Mouse (Mus musculus): ENCODE data around the gene Iqcn. TPM values are rescaled to one million over a fixed set of nuclear protein-coding genes. Genes with fewer than 3 reads are reported as not detected.
A peak's percentile ranks its signal among the peaks of the same experiment; 100 is the strongest.

Iqcn gene
- total and polyA plus RNA-seq, 3 experiments, result not detected

DNA sequence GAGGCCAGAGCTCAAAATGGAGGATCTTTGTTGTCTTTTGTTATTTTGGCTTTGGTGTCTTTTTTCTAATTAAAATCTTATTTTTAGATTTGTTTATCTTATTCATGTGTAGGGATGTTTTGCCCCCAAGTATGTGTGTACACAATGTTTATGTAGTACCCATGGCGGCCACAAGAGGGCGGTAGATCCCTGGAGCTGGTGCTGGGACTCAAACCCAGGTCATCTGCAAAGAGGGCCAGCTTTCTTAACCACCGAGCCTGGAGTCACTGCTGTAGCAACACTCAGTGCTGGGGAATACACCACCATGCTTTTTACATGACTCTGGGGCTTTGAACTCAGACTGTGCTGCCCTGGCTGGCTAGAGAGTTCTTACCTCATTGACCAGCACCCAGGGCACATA lies 60.1 kb downstream of the Iqcn start:
- TF ChIP-seq NELFE (IDR thresholded peaks at IDR 0.05; ENCODE audit: low read depth, low read length), result no peak
- TF ChIP-seq USF2 (IDR thresholded peaks at IDR 0.05; ENCODE audit: borderline replicate concordance in 1 of 2, insufficient read depth in 1 of 2, low read depth in 1 of 2, low read length in 2 of 2), result no peak
- TF ChIP-seq CHD1 (IDR thresholded peaks at IDR 0.05; ENCODE audit: low read depth, low read length), result no peak
- TF ChIP-seq JUND (IDR thresholded peaks at IDR 0.05; ENCODE audit: low read depth, low read length), result no peak
- no peak for TF ChIP-seq E2F4 (IDR thresholded peaks at IDR 0.05; ENCODE audit: borderline replicate concordance, low read depth, low read length)
- no peak for TF ChIP-seq ZNF384 (IDR thresholded peaks at IDR 0.05; ENCODE audit: low read depth, low read length)
- TF ChIP-seq MEF2A (IDR thresholded peaks at IDR 0.05; ENCODE audit: extremely low read depth, insufficient replicate concordance, low read depth, low read length, poor library complexity, severe bottlenecking), result no peak
- TF ChIP-seq ZMIZ1 (IDR thresholded peaks at IDR 0.05; ENCODE audit: low read depth, low read length), result no peak
- TF ChIP-seq CTCF (IDR thresholded peaks at IDR 0.05 in 2 of 3, conservative IDR thresholded peaks at IDR 0.05 in 1 of 3; ENCODE audit: control insufficient read depth in 1 of 3, insufficient read depth in 1 of 3, low read depth in 2 of 3, low read length in 3 of 3, poor library complexity in 1 of 3, severe bottlenecking in 1 of 3), result peak; percentile 87 to 92 (median 89)
- TF ChIP-seq POLR2AphosphoS5 (IDR thresholded peaks at IDR 0.05; ENCODE audit: borderline replicate concordance, low read depth, low read length), result no peak
- no peak for TF ChIP-seq EP300 (IDR thresholded peaks at IDR 0.05; ENCODE audit: low read depth in 1 of 2, low read length in 2 of 2)
- TF ChIP-seq SMC3 (IDR thresholded peaks at IDR 0.05; ENCODE audit: low read depth, low read length), result peak; percentile 59
- TF ChIP-seq CHD2 (IDR thresholded peaks at IDR 0.05; ENCODE audit: low read length), result no peak
- TF ChIP-seq TAL1 (IDR thresholded peaks at IDR 0.05; ENCODE audit: low read length), result no peak
- TF ChIP-seq SIN3A (IDR thresholded peaks at IDR 0.05; ENCODE audit: low read length), result peak; percentile 59
- no peak for TF ChIP-seq ZKSCAN1 (IDR thresholded peaks at IDR 0.05; ENCODE audit: low read depth, low read length)
- TF ChIP-seq ZC3H11A (IDR thresholded peaks at IDR 0.05; ENCODE audit: low read depth, low read length), result peak; percentile 47
- TF ChIP-seq MYB (IDR thresholded peaks at IDR 0.05; ENCODE audit: low read depth, low read length), result no peak
- TF ChIP-seq GABPA (IDR thresholded peaks at IDR 0.05; ENCODE audit: low read depth, low read length), result no peak
- TF ChIP-seq ELF1 (IDR thresholded peaks at IDR 0.05; ENCODE audit: low read depth, low read length), result no peak
- peak; percentile 72 for TF ChIP-seq RAD21 (IDR thresholded peaks at IDR 0.05; ENCODE audit: low read depth, low read length)
- TF ChIP-seq KAT2A (conservative IDR thresholded peaks at IDR 0.05; ENCODE audit: low read depth, low read length), result no peak
- TF ChIP-seq MAX (IDR thresholded peaks at IDR 0.05; ENCODE audit: low read length), result no peak
- TF ChIP-seq BHLHE40 (IDR thresholded peaks at IDR 0.05; ENCODE audit: borderline replicate concordance, low read depth, low read length), result no peak
- no peak overlapping the region for H3K9ac ChIP-seq (ENCODE audit: control insufficient read depth, low read depth, low read length, poor library complexity, severe bottlenecking)
- DNase-seq (ENCODE audit: low read depth, low spot score), result peak; percentile 76
- H3K4me3 ChIP-seq (ENCODE audit: control insufficient read depth in 1 of 2, insufficient read depth in 1 of 2, low read depth in 2 of 2, low read length in 2 of 2), result no peak overlapping the region
- peak overlapping the region; percentile 18 for H3K27ac ChIP-seq (ENCODE audit: control insufficient read depth, low read depth, low read length)
- no peaks in the 10 kb centered on the region for H3K9me3 ChIP-seq (replicated peaks; ENCODE audit: insufficient read depth, low read length)
- H3K4me1 ChIP-seq (ENCODE audit: control insufficient read depth in 1 of 2, insufficient read depth in 2 of 2, low read length in 2 of 2), result peaks cover 12 to 34% of the 10 kb centered on the region in 2 experiments
- peaks cover 0 to 23% of the 10 kb centered on the region in 2 experiments; a peak in 2 of 4 replicates for H3K36me3 ChIP-seq (ENCODE audit: control insufficient read depth in 1 of 2, insufficient read depth in 2 of 2, low read length in 2 of 2)
- peaks cover 11% of the 10 kb centered on the region for H3K79me2 ChIP-seq (ENCODE audit: control insufficient read depth, insufficient read depth, low read length, poor library complexity)
- no peaks in the 10 kb centered on the region for H3K27me3 ChIP-seq (ENCODE audit: control insufficient read depth in 1 of 2, insufficient read depth in 2 of 2, low read length in 2 of 2)
